Mouse (Mus musculus) E14TG2a.4 (cell line): ENCODE results near the gene Dock8.

Experiments
- CTCF ChIP-seq: conservative IDR thresholded peaks from 2 replicates; pipeline ENCODE4 v1.5.1; 2014; ENCODE audit warnings: low read length
- POU5F1 ChIP-seq: IDR thresholded peaks from 2 replicates; pipeline ENCODE4 v1.6.1; 2014; ENCODE audit warnings: low read length, borderline replicate concordance

GRCm38 (mm10) chr19:25002828-25003227 lies 3.5 kb downstream of the Dock8 start:
- TF ChIP-seq CTCF (no peak), POU5F1 (no peak)
